Mouse (Mus musculus): ENCODE results near the gene Rel.
A peak's percentile ranks its signal among the peaks of the same experiment; 100 is the strongest.
"Not testable (repeated sequence)": the region's sequence is repeated elsewhere in the genome, so short reads cannot be mapped to it uniquely, and the experiment has no call there.

Gene Rel

DNA sequence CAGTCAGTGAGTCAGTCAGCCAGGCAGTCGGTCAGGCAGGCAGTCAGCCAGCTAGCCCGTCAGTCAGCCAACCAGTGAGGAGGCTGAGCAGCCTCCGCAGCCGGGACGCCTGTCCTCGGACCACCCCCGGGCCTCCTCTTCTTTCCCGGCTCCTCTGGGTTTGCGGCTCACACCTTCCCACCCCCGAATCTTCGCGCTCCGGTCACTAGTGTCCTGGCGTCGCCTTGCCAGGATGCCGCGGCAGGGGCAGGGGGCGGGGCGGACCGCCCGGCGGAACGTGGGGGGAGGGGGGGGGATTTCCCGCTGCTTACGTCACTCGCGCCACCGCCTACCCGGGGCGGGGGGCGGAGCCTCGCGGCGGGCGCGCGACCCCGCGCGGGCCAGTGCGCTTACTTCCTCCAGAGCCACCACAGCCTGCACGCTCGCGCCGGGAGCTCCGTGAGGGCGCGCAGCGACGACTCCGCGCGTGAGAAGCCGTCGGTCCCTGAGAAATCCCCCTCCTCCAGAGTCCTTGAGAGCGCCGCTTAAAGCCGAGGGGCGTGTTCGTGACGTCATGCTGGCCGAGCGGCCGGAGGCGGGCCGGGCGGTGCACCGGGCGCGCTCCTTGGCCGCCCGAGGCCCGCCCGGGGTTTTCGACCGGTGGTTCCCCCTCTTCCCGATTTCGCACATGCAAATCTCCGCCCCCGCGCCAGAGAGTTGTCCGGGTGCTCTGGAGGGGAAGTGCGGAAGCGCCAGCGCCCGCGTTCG lies at the start of gene Rel:
Rel (minus strand) TSS at position 211 of the 747 bp plus-strand sequence.
- DNase-seq (ENCODE audit: extremely low read depth, insufficient read length, low spot score): peak; percentile 97

DNA sequence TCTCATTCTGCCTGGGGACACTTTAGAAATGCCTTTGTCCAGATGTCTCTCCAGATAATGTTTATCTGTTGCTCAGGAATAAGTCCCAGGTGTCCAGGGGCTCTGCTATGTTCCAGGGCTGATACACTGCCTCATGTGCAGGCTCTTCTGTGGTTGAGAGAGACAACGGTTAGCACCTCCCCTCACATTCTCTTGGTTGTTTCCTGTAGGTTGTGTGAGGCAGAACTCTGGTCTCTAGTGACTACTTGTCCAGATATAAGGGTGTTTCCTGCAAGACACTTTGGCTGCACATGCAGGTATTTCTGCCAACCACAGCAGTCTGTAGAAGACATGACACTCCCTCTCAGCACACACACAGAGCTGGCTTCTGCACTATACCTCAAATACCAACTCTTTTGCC lies 48.0 kb upstream of the Rel start:
- DNase-seq (ENCODE audit: extremely low read depth, insufficient read length, low spot score): no peak

DNA sequence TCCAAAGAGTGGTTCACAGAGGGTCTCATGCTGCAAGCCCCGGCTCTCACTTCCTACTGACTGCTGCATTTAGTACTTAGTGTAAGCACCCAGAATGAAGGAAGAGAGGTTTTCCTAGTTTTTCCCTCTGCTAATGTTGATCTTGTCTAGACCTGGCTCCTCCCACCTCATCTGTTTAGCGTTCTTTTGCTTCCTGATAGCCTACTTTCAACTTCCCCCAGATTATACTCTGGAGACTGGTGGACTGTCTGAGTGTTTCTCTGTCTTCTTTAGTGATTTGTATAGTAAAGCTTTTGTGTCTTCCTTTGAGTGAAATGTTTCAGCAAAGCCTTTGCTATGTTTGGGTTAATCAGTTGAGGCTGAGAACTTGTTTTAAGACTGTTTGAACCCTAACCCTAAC lies 40.0 kb upstream of the Rel start:
- no peak for DNase-seq (ENCODE audit: extremely low read depth, insufficient read length, low spot score)

DNA sequence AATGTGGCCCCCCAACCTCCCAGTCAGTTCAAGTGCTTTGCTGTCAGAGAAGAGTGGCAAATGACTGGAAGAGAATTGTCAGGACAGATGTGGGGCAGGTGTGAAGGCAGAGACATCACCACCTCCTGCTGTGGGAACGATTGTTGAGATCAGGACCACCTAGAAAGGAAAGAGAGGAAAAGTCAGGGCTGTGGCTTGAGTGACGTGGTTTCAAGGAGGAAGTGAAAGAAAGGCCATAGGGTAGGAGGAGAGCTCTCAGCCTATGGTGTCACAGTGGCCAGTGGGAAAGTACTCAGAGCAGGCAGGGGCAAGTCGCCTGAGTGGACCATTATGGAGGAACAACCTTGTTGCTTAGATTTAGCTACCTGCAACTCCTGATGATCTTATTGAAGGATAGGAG lies 34.9 kb upstream of the Rel start:
- no peak for DNase-seq (ENCODE audit: extremely low read depth, insufficient read length, low spot score)

DNA sequence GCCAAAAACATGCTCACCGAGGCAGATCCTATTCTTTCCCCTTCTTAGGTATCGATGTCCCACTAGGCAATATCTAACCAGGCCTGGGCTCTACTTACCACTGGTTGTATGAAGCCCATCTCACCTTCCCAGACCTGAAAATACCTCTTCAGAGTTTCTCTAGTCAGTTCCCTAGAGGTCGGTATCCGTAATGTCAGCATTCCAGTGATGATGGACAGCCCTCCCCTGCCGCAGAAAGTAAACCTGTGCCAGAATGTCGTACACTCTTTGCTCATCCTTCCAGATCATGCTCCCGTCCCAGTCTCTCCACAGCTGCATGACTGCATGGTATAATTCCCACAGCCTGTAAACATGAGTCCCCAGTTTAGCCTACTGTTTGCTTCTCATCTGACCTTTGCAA lies 32.4 kb upstream of the Rel start:
- no peak for DNase-seq (ENCODE audit: extremely low read depth, insufficient read length, low spot score)

DNA sequence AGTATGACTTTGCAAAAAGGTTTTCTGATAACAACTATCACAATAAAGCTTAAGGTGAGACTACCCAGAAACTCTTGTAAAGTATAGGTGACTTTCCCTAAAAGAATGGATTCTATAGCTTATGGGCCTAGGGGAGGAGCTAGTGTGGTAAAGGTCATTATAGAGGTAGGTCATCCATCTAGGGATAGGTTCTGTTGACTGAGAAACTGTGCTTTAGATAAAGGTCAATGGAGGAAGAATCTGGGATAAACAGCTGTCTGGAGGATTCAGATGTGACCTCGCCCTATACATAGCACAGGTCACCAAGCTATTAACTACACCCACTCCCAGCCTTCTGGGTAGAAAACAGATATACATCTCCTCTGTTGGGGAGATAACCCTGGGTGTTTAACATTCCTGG lies 31.5 kb upstream of the Rel start:
- DNase-seq (ENCODE audit: extremely low read depth, insufficient read length, low spot score): no peak

DNA sequence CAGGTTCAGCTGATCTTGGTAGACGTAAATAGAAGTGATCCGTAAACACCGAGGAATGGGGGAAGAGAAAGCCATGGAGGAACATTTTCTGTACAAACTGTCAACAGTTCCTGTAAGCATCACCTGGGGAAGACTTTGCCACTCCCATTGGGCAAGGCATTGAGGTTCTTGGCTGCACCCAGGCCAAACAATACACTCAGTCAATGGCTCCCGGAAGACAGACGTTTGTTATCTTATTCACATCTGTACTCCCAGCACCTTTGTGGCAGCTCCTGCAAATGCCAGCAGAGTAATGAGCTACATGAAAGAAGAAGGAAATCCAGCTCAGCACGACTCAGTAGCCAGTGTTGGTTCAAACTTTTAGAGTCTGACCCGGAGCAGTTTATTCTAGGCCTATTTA lies 31.1 kb upstream of the Rel start:
- no peak for DNase-seq (ENCODE audit: extremely low read depth, insufficient read length, low spot score)

DNA sequence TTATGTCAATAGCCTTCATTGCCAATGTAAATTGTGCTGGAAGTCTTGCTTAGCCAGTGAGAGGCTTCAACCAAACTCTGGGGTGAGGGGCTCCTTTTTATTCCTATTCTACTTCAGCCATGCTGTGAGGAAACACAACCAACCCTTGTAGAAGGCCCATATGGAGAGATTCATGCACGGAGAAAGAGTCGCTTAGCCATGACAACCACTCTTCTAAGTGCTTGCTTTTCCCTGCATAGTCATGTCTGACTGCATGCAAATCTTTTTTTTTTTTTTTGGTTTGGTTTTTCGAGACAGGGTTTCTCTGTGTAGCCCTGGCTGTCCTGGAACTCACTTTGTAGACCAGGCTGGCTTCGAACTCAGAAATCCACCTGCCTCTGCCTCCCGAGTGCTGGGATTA lies 12.9 kb upstream of the Rel start:
- not testable (repeated sequence) for DNase-seq (ENCODE audit: extremely low read depth, insufficient read length, low spot score)

DNA sequence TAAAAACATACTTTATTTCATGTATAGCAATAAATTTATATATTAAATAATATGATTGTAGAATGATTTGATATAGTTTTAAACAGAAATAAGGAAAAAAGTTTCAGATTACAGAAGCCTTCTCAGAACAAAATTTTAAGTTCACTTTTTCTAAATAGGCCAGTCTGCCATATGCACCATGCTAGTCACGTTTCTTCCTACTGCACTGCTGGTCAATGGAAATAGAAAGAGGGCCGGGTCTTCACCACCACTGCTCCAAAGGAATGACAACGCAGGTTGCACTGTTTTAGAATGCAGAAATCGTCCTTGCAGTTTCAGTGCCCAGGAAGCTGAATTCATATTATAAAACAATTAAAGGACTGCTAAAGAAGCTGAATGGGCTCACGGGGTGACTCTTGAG lies 12.3 kb upstream of the Rel start:
- no peak for DNase-seq (ENCODE audit: extremely low read depth, insufficient read length, low spot score)

DNA sequence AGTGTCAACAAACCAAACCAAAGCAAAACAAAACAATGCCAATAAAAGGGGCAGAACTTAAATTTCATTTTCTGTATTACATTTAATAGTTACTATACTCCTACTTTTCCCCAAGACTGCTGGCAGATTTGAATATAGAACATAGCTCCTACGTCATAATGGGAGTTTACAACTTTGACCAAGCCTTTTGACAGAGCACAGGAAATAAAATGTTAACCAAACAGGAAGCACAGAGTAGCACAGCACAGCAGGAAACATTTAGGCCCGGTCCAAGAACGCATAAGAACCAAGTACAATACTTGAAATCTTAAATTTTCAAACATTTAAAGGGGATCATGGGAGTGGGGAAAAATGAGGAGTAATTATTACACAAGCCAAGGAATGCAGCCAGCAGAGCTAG lies 11.3 kb upstream of the Rel start:
- no peak for DNase-seq (ENCODE audit: extremely low read depth, insufficient read length, low spot score)

DNA sequence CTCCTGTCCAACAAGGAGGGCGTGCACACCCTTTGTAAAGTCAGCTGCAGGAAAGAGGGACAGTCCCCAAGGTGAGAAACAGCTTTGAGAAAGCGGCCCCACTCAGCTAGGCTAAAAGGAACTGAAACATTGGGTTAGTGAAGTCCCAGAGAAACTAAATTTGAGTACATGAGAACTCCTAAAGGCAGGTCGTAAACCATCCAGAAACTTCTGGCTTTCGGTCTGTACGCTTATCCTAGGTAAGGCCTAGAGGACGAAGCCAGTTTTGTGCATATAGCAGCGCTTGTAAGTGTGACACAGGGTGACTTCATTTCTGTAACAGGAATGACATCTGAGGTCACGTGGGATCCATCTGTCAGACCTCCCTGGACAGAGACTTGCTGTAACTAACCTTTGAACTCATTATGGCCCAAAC lies 8.0 kb upstream of the Rel start:
- DNase-seq (ENCODE audit: extremely low read depth, insufficient read length, low spot score): no peak

DNA sequence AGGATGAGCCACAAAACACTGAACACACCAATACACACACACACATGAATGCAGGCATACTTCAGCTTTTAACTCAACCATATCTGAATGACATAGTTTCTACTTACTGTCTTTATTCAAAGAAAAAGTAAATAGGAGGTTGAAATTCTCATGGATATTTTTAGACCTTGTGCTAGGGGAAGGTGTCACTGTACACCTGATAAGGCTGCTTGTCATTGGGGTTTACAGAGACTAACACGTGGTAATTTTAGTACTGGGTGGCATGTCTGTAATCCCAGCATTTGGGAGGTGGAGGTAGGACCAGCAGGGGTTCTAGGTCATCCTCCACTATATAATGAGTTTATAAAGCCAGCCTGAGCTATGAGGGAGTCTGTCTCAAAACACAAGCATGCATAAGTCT lies 1.7 kb upstream of the Rel start:
- DNase-seq (ENCODE audit: extremely low read depth, insufficient read length, low spot score): no peak

DNA sequence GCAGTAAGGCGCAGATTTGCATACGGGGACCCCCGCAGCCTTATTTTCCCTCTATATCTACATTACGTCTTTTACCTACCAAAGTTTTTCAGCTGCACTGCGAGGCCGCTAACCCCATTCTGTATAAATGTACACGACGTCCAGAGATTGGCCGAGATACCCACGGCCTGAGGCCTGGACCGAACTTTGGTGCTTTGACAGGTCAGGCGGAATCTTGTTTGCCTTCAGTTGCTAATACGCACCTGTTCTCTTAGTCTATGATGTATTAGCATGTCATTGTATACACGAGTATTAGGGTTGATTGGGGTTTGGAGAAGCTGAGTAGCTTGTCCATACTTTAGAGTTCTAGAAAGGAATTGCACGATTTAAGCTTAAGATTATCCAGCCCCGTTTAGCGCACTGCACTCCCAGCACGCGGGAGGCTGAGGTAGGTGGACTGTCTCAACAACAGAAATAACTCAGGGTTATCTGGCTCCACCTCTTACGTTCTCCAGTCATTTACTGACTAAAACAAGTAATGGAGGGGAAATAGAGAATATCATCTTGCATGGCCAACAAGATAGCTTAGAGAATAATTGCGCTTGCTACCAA lies 832 bp upstream of the Rel start:
- DNase-seq (ENCODE audit: extremely low read depth, insufficient read length, low spot score): no peak

DNA sequence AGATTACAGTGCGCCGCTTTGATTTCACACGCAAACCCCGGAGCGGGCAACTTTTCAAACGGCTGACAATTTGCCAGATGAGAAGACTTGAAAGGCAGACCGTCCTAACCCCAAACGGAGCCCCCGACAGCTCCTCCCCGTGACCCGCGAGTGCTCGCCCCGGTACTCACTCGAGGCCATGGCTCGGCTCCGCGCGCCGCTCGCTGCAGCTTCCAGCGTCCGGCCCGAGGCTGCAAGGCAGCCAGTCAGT lies 335 bp downstream of the Rel start:
- no peak for DNase-seq (ENCODE audit: extremely low read depth, insufficient read length, low spot score)

DNA sequence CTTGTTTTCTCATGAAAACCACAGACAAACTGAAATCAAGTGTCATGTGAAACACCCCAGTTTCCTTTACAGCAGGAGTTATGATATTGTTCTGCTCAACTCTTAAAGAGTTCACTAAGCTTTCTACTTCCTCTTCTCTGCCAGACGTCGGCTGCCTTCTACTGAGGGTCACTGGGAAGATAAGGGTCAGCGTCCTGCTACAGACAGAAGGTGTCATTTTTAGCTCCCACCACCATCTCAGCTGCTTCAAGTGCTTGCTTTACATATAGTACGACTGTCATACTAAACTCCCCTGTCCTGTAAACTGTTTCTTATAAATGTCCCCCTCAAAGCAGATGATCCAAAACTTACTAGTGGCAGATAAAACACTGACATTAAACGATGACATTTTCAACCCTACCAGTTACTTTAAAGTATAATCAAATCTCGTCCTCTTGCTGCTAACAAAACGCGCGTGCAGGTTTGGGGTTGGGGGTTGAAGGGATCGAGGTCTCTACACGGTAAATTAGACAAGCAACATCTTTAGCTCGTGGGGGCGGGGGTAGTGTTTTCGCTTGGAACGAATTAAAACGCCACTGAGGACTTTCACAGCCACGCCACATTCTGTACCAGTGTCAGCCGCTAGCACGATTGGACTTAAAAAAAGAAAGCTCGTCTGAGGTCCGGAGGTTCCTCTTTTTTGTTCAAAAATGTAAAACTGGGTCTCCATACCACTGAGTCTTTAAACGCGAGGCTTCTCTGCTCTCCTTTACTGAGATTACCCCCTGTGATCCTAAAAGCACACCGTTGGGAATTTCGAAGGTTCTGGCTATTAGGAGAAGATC lies 872 bp downstream of the Rel start:
- no peak for DNase-seq (ENCODE audit: extremely low read depth, insufficient read length, low spot score)

DNA sequence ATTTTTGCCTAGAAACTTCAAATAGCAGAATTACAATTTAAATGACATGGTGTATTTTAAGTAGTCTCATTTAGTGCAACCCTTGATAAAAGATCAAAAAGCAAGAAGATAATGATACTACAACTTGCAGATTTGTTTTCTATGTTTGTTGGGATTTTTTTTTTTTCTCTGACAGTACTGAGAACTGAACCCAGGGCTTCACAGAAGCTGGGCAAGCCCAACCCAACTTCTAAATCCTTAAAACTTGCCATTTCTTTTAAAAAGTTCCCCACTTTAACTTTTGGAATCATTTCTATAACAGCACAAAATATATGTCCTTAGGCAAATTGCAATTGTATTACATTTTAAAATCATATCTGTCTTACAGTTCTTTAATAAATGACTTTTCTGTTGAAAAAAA lies 1.7 kb downstream of the Rel start:
- DNase-seq (ENCODE audit: extremely low read depth, insufficient read length, low spot score): no peak

DNA sequence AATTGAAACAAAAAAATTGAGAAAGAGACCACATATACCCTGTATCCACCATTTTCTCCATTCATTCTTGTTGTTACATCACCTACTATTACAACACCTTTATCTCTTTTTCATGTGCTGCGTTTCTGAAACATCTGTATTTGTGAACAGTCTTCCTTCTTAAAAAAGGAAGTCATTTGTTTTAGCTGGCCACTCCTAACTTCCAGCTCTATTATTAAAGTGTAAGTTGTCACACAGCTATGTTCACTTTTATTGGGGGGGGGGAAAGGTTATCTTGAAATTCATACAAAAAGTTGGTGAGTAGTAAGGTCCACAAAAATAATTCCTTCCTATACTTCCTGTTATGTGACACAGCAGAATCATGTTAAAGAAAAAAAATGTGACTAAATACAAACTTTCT lies 2.8 kb downstream of the Rel start:
- DNase-seq (ENCODE audit: extremely low read depth, insufficient read length, low spot score): no peak

DNA sequence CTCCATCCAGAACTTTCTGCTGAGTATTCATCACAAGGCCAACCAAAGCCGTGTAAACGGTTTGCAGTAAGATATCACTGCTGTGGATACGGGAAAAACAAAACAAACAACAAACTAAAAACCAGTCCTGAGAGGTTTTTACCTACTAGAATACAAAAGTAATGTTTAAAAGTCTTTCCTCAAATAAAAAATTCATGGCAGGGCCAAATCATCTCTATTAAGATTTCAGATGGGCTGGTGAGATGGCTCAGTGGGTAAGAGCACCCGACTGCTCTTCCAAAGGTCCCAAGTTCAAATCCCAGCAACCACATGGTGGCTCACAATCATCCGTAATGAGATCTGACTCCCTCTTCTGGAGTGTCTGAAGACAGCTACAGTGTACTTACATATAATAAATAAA lies 3.4 kb downstream of the Rel start:
- not testable (repeated sequence) for DNase-seq (ENCODE audit: extremely low read depth, insufficient read length, low spot score)

DNA sequence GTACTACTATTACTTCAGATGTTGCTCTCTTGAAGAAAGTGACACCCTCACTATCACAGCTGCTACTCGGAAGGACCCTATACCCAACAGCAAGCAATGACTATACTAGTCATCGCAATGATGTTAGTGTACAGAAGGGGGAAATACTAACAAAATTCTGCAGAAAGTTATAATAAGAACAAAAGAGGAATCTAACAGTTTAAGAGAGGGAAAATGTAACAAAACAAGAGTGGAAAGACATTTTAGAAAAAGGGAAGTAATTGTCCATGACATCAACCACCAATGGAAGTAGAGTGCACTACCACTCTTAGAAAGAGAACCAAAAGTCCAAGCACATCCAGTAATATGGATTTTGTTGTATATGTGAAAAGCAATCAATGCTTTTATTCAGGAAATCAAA lies 8.1 kb downstream of the Rel start:
- DNase-seq (ENCODE audit: extremely low read depth, insufficient read length, low spot score): no peak

DNA sequence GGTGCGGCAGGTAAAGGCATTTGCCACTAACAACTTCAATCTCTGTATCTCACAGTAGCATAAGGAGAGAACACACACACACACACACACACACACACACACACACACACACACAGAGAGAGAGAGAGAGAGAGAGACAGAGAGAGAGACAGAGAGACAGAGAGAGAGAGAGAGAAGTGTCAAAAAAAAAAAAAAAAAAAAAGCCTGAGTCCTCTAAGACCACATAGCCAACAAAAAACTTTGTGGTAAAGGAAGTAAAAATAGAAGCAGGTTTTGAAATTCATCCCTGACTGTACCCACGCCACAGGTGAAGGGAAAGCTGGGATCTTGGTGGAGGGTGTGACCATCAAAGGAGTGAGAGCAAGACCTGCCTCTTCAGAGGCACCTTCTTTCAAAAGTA lies 12.6 kb downstream of the Rel start:
- no peak for DNase-seq (ENCODE audit: extremely low read depth, insufficient read length, low spot score)

DNA sequence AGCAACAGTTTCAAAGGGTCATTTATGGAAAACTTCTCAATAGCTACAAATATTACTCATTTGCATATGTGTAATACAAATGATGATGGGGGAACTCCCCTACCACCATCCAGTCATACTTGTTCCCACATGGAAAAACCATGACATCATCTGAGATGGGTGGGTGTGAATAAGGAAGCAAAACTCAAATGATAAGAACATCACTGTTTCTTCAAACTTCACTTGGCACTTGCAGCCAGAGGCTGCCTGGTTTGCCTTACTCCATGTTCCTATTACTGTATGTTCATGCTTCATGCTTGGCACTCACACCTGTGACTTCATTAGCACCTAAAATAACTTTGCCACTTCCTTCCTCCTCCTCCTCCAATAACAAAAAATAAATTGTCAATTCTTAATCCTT lies 16.4 kb downstream of the Rel start:
- no peak for DNase-seq (ENCODE audit: extremely low read depth, insufficient read length, low spot score)

DNA sequence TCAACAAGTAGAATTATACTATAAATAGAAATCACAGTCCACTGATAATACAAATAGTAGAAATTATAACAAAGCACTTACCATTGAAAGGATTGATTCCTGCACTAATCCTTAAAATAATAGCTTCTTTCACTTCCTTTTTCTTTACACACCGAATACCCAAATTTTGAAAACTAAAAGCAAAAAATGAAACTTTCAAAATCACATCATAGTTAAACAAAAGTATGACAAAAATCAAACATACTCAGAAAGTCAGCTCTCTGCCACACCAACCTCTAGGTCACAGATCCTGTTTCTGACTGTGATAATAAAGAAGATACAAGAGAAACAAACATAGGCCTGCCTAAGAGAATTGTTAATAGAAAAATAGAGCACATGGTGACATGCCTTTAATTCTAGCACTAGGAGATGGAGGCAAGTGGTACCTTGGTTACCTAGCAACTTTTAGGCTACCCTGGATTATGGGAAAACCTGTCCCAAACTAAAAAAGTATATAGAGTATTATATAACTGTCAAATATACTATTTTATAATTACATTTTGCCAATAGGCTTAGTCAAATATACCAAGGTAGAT lies 17.5 kb downstream of the Rel start:
- no peak for DNase-seq (ENCODE audit: extremely low read depth, insufficient read length, low spot score)
